Mouse (Mus musculus) intestine, postnatal 0 days (tissue): ENCODE results near the gene Sec22b. TPM values are rescaled to one million over a fixed set of nuclear protein-coding genes. Genes with fewer than 3 reads are reported as not detected.

Experiments
- ATAC-seq: fragments of 200-750 bp; cut with Nextera tagmentation; 2 replicates; pipeline ENCODE4 v1.8.0; 2017; ENCODE audit warnings: mild to moderate bottlenecking, moderate TSS enrichment, moderate library complexity
- H3K27ac ChIP-seq: fragments of 300-500 bp; sonication (generic); 2 replicates; pipeline ENCODE4 v1.5.1; 2014; ENCODE audit warnings: mild to moderate bottlenecking, low read depth, low read length, moderate library complexity
- H3K27me3 ChIP-seq: fragments of 300-500 bp; sonication (generic); replicated peaks from 2 replicates; pipeline ENCODE4 v1.6.1; 2014; ENCODE audit warnings: low read length, mixed read lengths; ENCODE audit not compliant: control insufficient read depth, insufficient read depth
- H3K36me3 ChIP-seq: fragments of 300-500 bp; sonication (generic); 2 replicates; pipeline ENCODE4 v1.6.1; 2014; ENCODE audit warnings: mild to moderate bottlenecking, moderate library complexity; ENCODE audit not compliant: control insufficient read depth, insufficient read depth
- H3K4me1 ChIP-seq: fragments of 300-500 bp; sonication (generic); replicated peaks from 2 replicates; pipeline ENCODE4 v1.6.1; 2014; ENCODE audit warnings: antibody characterized with exemption, low read length, mixed read lengths; ENCODE audit not compliant: control insufficient read depth, insufficient read depth
- H3K4me2 ChIP-seq: fragments of 300-500 bp; sonication (generic); replicated peaks from 2 replicates; pipeline ENCODE4 v1.6.1; 2014; ENCODE audit warnings: low read depth, mild to moderate bottlenecking, moderate library complexity
- H3K4me3 ChIP-seq: fragments of 300-500 bp; sonication (generic); 2 replicates; pipeline ENCODE4 v1.5.1; 2014; ENCODE audit warnings: low read depth, low read length
- H3K9ac ChIP-seq: fragments of 300-500 bp; sonication (generic); 2 replicates; pipeline ENCODE4 v1.6.1; 2014; ENCODE audit warnings: mild to moderate bottlenecking, low read depth, low read length
- H3K9me3 ChIP-seq: fragments of 300-500 bp; sonication (generic); 2 replicates; pipeline ENCODE4 v1.6.1; 2016; ENCODE audit warnings: mixed run types; ENCODE audit not compliant: control insufficient read depth
- CTCF ChIP-seq: sonication (generic); IDR thresholded peaks from 2 replicates; pipeline ENCODE4 v1.5.1; 2016; ENCODE audit warnings: low read depth, mild to moderate bottlenecking, control low read depth, antibody characterized with exemption, moderate library complexity
- WGBS: fragments of 180-500 bp; shearing (Covaris S2); extraction: QIAGEN DNeasy Blood & Tissue Kit; methylation state at CpG from one replicate; pipeline ENCODE4 v1.1.7; 2014; 5-methylcytosine and 5-hydroxymethylcytosine counted together
- polyA plus RNA-seq: library from polyadenylated mRNA; unstranded; fragments of >200 nt; fragmentation: Nextera tagmentation; extraction: Ambion mirVana; gene quantifications from 2 replicates; pipeline ENCODE4 v1.2.1, GENCODE M21; 2015

Gene Sec22b
- polyA plus RNA-seq, 1 experiment from 2014 or later = 228 TPM

GRCm38 (mm10) chr3:97866696-97867095 is 34.3 kb upstream of the Sec22b start:
- H3K4me3 ChIP-seq = no peak overlapping the region
- ATAC-seq = no peak
- H3K27me3 ChIP-seq = peaks cover 9% of the 10 kb centered on the region; the same call in 1 of the 2 replicates
- no peaks in the 10 kb centered on the region for H3K9me3 ChIP-seq
- no peaks in the 10 kb centered on the region for H3K4me1 ChIP-seq
- no peak overlapping the region for H3K9ac ChIP-seq
- peak overlapping the region; percentile 92 for H3K4me2 ChIP-seq
- H3K27ac ChIP-seq = no peak overlapping the region
- 56% methylated on average over 4 of the region's 4 CpGs for WGBS
- TF ChIP-seq CTCF = no peak
- H3K36me3 ChIP-seq = no peaks in the 10 kb centered on the region

GRCm38 (mm10) chr3:97867221-97868023 is 33.6 kb upstream of the Sec22b start:
- Histone ChIP-seq H3K4me1 (no peaks in the 10 kb centered on the region), H3K27ac (no peak overlapping the region), H3K4me2 (peak overlapping the region; percentile 92), H3K4me3 (peak overlapping the region; percentile 46), H3K36me3 (no peaks in the 10 kb centered on the region), H3K9me3 (no peaks in the 10 kb centered on the region), H3K27me3 (peaks cover 9% of the 10 kb centered on the region; the same call in 1 of the 2 replicates), H3K9ac (peak overlapping the region; percentile 51)
- 0 out of 2 replicates have a peak, but pooled peaks have one; percentile 10 for TF ChIP-seq CTCF
- ATAC-seq = no peak
- 3% methylated on average over 28 of the region's 28 CpGs for WGBS

GRCm38 (mm10) chr3:97868024-97868689 is 32.8 kb upstream of the Sec22b start:
- Histone ChIP-seq H3K4me2 (peak overlapping the region; percentile 92), H3K27me3 (peaks cover 9% of the 10 kb centered on the region; the same call in 1 of the 2 replicates), H3K36me3 (no peaks in the 10 kb centered on the region), H3K9ac (peak overlapping the region; percentile 51), H3K9me3 (no peaks in the 10 kb centered on the region), H3K4me3 (peak overlapping the region; percentile 46), H3K4me1 (no peaks in the 10 kb centered on the region), H3K27ac (no peak overlapping the region)
- TF ChIP-seq CTCF = no peak
- ATAC-seq = peak; percentile 87
- WGBS = 4% methylated on average over 42 of the region's 42 CpGs

GRCm38 (mm10) chr3:97868733-97869132 is 32.3 kb upstream of the Sec22b start:
- TF ChIP-seq CTCF = no peak
- ATAC-seq = no peak

GRCm38 (mm10) chr3:97869730-97870129 is 31.3 kb upstream of the Sec22b start:
- no peak for ATAC-seq
- no peak for TF ChIP-seq CTCF
- H3K36me3 ChIP-seq = no peaks in the 10 kb centered on the region
- no peak overlapping the region for H3K4me3 ChIP-seq
- H3K27me3 ChIP-seq = peaks cover 9% of the 10 kb centered on the region; the same call in 1 of the 2 replicates
- 72% methylated on average over 4 of the region's 4 CpGs for WGBS
- no peaks in the 10 kb centered on the region for H3K9me3 ChIP-seq
- no peak overlapping the region for H3K9ac ChIP-seq
- H3K4me2 ChIP-seq = no peak overlapping the region
- H3K4me1 ChIP-seq = no peaks in the 10 kb centered on the region
- H3K27ac ChIP-seq = no peak overlapping the region

More at GRCm38 (mm10) chr3:97868733-97869132, 32.3 kb upstream of the Sec22b start:
- H3K27ac ChIP-seq = no peak overlapping the region
- 64% methylated on average over 5 of the region's 5 CpGs for WGBS
- peaks cover 9% of the 10 kb centered on the region; the same call in 1 of the 2 replicates for H3K27me3 ChIP-seq
- no peaks in the 10 kb centered on the region for H3K9me3 ChIP-seq
- no peak overlapping the region for H3K4me3 ChIP-seq
- H3K4me2 ChIP-seq = no peak overlapping the region
- no peak overlapping the region for H3K9ac ChIP-seq
- no peaks in the 10 kb centered on the region for H3K36me3 ChIP-seq
- no peaks in the 10 kb centered on the region for H3K4me1 ChIP-seq

- Histone ChIP-seq H3K9ac (no peak overlapping the region), H3K4me1 (no peaks in the 10 kb centered on the region), H3K4me2 (no peak overlapping the region), H3K36me3 (no peaks in the 10 kb centered on the region), H3K27ac (no peak overlapping the region), H3K4me3 (no peak overlapping the region), H3K9me3 (no peaks in the 10 kb centered on the region), H3K27me3 (no peaks in the 10 kb centered on the region)
- 35% methylated on average over 5 of the region's 5 CpGs for WGBS
- no peak for ATAC-seq
- no peak for TF ChIP-seq CTCF
Observed at GRCm38 (mm10) chr3:97874777-97875176, 26.2 kb upstream of the Sec22b start.
